Mouse (Mus musculus) bone marrow macrophage, adult 2 months (primary cell): ENCODE measurements around the gene 5830411N06Rik.

Experiments used
- CTCF ChIP-seq: IDR thresholded peaks from 2 replicates; pipeline ENCODE4 v1.5.1; 2012; ENCODE audit warnings: low read depth, mild to moderate bottlenecking, low read length, moderate library complexity
- POLR2A ChIP-seq: IDR thresholded peaks from 2 replicates; pipeline ENCODE4 v1.6.1; 2012; ENCODE audit warnings: mild to moderate bottlenecking, low read depth, low read length, borderline replicate concordance

GRCm38 (mm10) chr7:140329766-140330304, 82.8 kb downstream of the 5830411N06Rik start:
- no peak for TF ChIP-seq POLR2A
- TF ChIP-seq CTCF, result no peak
